Mouse (Mus musculus) E14TG2a.4 (cell line): ENCODE measurements around the gene Tfb2m.
"Not testable (repeated sequence)": the region's sequence is repeated elsewhere in the genome, so short reads cannot be mapped to it uniquely, and the experiment has no call there.

ENCODE experiments used
- H3K27me3 ChIP-seq: 2 replicates; pipeline ENCODE4 v1.6.1; 2014; ENCODE audit warnings: low read length, control low read depth; ENCODE audit not compliant: insufficient read depth
- H3K36me3 ChIP-seq: 2 replicates; pipeline ENCODE4 v1.6.1; 2014; ENCODE audit warnings: low read length, control low read depth; ENCODE audit not compliant: insufficient read depth
- H3K4me1 ChIP-seq: replicated peaks from 2 replicates; pipeline ENCODE4 v1.6.1; 2014; ENCODE audit warnings: low read depth, low read length, control low read depth
- H3K4me3 ChIP-seq: replicated peaks from 2 replicates; pipeline ENCODE4 v1.5.1; 2014; ENCODE audit warnings: mild to moderate bottlenecking, low read length
- H3K9me3 ChIP-seq: 2 replicates; pipeline ENCODE4 v1.6.1; 2014; ENCODE audit warnings: low read length, control low read depth
- CTCF ChIP-seq: conservative IDR thresholded peaks from 2 replicates; pipeline ENCODE4 v1.5.1; 2014; ENCODE audit warnings: low read length
- NANOG ChIP-seq: IDR thresholded peaks from 2 replicates; pipeline ENCODE4 v1.6.1; 2014; ENCODE audit warnings: borderline replicate concordance, low read length, mixed read lengths
- POU5F1 ChIP-seq: IDR thresholded peaks from 2 replicates; pipeline ENCODE4 v1.6.1; 2014; ENCODE audit warnings: low read length, borderline replicate concordance

Tfb2m gene

DNA sequence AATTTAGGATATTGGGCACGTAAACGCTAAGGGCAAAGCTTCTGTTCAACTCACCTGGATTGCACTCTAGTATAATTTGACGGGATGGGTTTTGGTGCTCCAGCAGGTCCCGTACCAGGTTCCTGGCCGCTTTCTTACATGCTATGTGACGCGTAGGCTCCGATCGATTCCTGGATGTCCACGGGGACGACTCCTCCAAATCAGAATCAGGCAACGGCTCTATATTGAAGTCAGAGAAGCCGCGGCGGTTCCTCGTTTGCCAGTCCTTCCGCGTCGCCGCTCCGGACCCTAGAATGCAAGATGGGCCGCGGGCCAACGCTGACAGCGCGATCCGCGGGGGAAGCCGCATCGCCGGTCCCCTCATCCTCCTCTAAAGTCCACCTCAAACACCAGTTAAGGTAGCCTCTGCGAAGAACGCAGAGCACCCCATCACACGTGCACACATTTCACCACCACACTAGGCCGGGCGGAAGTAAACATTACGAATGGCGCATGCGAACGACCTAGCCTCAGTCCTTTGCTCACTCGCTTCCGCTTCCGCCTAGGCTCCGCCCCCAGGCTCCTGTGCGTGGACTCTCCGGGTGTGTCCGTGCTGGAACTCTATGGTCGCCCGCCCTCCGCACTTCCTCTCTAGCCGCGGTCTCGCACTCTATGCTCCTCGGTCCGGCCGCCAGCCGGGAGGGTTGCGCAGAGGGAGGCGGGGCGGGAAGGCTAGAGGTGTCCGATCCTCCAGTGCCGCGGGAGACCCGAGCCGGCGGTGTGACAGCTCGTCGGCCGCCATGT, at the start of gene Tfb2m, which contains the start of gene Cnst:
Tfb2m (minus strand) TSS at position 500 of the 783 bp plus-strand sequence.
Cnst (plus strand) TSS at position 603 of the 783 bp plus-strand sequence.
- Histone ChIP-seq H3K4me1 (peaks cover 39% of the 10 kb centered on the region), H3K4me3 (peak within 1 kb of the TSS; percentile 91), H3K36me3 (peaks cover 32% of the 10 kb centered on the region)
- H3K27me3 ChIP-seq, H3K9me3 ChIP-seq: not testable (repeated sequence)

DNA sequence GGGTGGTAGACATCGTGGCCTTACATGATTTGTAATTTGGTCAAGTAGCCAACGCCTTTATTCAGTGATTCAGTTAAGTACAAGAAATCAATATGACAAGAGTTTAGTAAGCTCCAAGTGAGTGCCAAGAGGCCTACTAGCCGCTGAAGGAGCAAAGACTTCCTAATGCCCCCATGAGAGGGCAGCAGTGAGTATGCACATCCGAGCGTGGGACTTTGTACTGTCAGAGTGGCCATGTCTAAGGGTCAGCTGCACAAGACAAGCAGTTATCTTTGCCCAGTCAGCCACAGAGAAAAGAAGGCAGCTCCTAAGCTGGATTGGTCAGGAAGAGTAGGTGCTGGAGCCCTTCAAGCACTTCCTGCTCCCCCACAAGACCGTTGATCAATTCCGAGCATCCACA, 46.9 kb upstream of the Tfb2m start:
- Histone ChIP-seq H3K36me3 (no peaks in the 10 kb centered on the region), H3K4me1 (peaks cover 4% of the 10 kb centered on the region), H3K9me3 (no peaks in the 10 kb centered on the region), H3K27me3 (no peaks in the 10 kb centered on the region), H3K4me3 (no peak overlapping the region)
- no peak for TF ChIP-seq NANOG
- TF ChIP-seq CTCF: peak; percentile 84

DNA sequence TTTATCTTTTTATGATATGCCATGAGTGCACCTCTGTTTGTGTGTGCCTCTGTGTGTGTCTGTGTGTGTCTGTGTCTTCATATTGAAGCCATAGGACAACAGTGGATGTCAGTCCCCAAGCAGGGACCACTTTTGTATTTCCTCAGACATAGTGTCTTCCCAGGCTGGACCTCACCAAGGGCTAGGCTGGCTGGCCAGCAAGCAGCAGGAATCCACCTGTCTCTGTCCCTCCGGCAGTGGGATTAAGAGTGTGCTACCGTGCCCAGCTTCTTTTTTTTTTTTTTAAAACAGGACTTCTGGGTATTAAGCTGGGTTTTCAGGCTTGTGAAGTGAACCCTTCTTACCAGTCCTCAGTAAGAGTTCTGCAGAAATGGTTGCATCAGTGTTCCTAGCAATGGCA, 46.1 kb upstream of the Tfb2m start:
- no peaks in the 10 kb centered on the region for H3K36me3 ChIP-seq
- H3K27me3 ChIP-seq: no peaks in the 10 kb centered on the region
- H3K9me3 ChIP-seq: no peaks in the 10 kb centered on the region
- peaks cover 2% of the 10 kb centered on the region; the same call in 1 of the 2 replicates for H3K4me1 ChIP-seq
- TF ChIP-seq POU5F1 (no peak), NANOG (no peak), CTCF (no peak)
- H3K4me3 ChIP-seq: no peak overlapping the region

DNA sequence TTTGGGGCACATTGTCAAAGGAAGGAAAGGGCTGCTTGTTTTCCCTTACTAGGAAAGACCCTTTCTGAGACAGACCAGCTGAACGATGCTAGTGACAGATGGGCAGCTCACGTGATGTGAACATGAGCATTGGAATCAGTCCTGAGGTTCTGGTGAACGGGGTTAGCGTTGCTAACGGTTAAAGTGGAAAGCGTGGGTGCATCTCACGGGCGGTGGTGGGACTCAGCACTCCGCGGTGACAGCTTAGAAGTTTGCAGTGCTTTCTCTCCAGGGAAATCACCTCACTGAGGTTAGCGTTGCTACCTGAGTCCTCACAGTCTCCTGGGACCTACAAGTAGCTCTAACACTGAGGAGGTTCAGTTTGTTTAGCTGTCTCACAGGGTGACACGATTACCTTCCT, 45.6 kb upstream of the Tfb2m start:
- H3K36me3 ChIP-seq: no peaks in the 10 kb centered on the region
- H3K9me3 ChIP-seq: no peaks in the 10 kb centered on the region
- no peak overlapping the region for H3K4me3 ChIP-seq
- no peaks in the 10 kb centered on the region for H3K27me3 ChIP-seq
- peaks cover 6% of the 10 kb centered on the region for H3K4me1 ChIP-seq
- TF ChIP-seq CTCF (no peak), POU5F1 (no peak), NANOG (no peak)

DNA sequence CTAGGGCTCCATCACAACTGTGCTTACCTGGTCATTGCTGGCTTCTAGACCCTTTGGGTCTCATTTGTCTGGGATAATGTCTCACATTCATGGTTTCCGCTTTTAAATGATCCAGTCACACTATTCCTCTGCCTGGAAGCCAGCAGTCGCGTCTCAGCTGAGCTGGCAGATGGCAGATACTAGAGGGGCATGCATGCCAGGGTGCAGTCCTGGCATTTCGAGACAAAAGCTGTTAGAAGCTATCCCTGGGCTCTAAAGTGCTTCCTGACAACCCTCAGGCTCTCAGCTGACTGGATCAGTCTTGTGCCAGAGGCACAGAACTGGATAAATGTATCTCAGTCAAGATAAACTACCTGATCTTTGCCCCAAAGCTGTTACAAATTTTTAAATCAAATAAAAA, 42.2 kb upstream of the Tfb2m start:
- Histone ChIP-seq H3K27me3 (no peaks in the 10 kb centered on the region), H3K4me1 (peaks cover 13% of the 10 kb centered on the region), H3K4me3 (no peak overlapping the region), H3K36me3 (no peaks in the 10 kb centered on the region), H3K9me3 (no peaks in the 10 kb centered on the region)
- no peak for TF ChIP-seq POU5F1
- no peak for TF ChIP-seq CTCF
- TF ChIP-seq NANOG: no peak

DNA sequence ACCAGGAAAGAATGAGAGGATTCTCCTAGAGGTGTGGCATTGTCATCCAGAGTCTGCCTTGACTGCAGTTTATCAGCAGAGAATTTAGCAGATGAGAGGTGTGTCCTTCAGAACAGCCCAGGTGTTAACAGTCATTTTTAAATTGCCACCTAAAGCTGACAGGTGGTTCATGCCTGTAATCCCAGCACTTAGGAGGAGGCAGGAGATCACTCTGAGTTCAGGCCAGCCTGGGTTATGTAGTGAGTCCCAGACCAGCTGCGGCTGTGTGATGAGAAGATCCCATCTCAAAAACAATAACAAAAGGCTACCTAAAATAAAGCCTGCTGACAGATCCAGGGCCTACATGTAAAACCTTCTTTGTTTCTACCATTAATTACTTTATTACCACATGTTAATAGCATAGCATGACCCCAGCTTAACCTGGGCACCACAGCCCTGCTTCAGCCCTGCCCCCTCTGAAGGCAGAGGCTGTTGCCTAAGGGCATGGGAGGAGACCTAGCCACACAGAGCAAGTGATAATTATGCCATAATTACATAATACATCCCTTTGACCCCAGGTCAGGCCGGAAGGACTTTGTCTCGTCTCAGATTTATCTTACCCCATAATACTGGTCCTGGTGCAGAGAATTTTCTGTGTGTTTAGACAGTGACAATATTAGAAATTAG, 40.5 kb upstream of the Tfb2m start:
- peaks cover 13% of the 10 kb centered on the region for H3K4me1 ChIP-seq
- H3K36me3 ChIP-seq: no peaks in the 10 kb centered on the region
- H3K4me3 ChIP-seq: no peak overlapping the region
- H3K27me3 ChIP-seq: no peaks in the 10 kb centered on the region
- H3K9me3 ChIP-seq: no peaks in the 10 kb centered on the region
- TF ChIP-seq NANOG (no peak), POU5F1 (no peak), CTCF (no peak)

DNA sequence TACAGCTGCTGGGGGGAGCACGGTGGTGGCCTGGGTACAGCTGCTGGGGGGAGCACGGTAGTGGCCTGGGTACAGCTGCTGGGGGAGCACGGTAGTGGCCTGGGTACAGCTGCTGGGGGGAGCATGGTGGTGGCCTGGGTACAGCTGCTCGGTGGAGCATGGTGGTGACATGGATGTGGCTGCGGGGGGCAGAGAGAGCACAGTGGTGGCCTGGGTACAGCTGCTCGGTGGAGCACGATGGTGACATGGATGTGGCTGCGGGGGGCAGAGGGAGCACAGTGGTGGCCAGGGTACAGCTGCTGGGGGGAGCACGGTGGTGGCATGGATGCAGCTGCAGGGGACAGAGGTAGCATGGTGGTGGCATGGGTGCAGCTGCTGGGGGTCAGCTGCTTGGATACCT, 39.6 kb upstream of the Tfb2m start:
- TF ChIP-seq CTCF (no peak), NANOG (no peak), POU5F1 (no peak)
- peaks cover 13% of the 10 kb centered on the region for H3K4me1 ChIP-seq

DNA sequence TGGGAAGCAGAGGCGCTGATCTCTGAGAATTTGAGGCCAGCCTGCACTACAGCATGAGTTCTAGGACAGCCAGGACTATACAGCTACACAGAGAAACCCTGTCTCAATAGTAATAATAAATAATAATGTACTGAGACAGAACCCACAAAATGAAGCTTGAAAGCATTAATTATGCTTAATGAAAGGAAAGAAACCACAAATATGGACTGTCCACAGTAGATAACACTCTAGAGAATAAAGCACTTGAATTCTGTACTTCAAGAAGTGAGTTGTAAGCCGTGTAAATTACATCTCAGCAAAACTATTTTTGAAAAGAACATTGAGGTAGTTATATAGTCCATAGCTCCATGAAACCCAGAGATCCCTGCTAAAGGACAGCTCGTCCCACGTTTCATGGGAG, 38.2 kb upstream of the Tfb2m start:
- peaks cover 22% of the 10 kb centered on the region for H3K4me1 ChIP-seq
- no peak overlapping the region for H3K4me3 ChIP-seq
- no peaks in the 10 kb centered on the region for H3K9me3 ChIP-seq
- TF ChIP-seq NANOG (no peak), POU5F1 (no peak), CTCF (no peak)
- no peaks in the 10 kb centered on the region for H3K27me3 ChIP-seq
- H3K36me3 ChIP-seq: peaks cover 6% of the 10 kb centered on the region; the same call in 1 of the 2 replicates

More for the DNA sequence above, 39.6 kb upstream of the Tfb2m start:
- Histone ChIP-seq H3K36me3 (no peaks in the 10 kb centered on the region), H3K27me3 (no peaks in the 10 kb centered on the region), H3K4me3 (no peak overlapping the region), H3K9me3 (no peaks in the 10 kb centered on the region)
